Mouse (Mus musculus) MEL (cell line): ENCODE measurements around the gene Rnf157. TPM values are rescaled to one million over a fixed set of nuclear protein-coding genes. Genes with fewer than 3 reads are reported as not detected.

Source experiments
- DNase-seq: peaks from one replicate; pipeline ENCODE4 v3.0.0; 2011; ENCODE audit warnings: low read depth, low spot score
- H3K27ac ChIP-seq: 2 replicates; pipeline ENCODE4 v1.5.1; 2012; ENCODE audit warnings: low read depth, mild to moderate bottlenecking, control low read depth, low read length, moderate library complexity; ENCODE audit not compliant: control insufficient read depth
- H3K27me3 ChIP-seq, 2 experiments: fragments of 150-350 bp in 1 of 2; sonication (generic) in 1 of 2; 2 replicates each; pipeline ENCODE4 v1.6.1; 2012; ENCODE audit warnings: low read length in 2 of 2, mild to moderate bottlenecking in 2 of 2, improper control_type of control experiment in 1 of 2, moderate library complexity in 1 of 2; ENCODE audit not compliant: insufficient read depth in 2 of 2, control insufficient read depth in 1 of 2
- H3K36me3 ChIP-seq, 2 experiments: 2 replicates each; pipeline ENCODE4 v1.6.1; 2012 to 2014; ENCODE audit warnings: low read length in 2 of 2, improper control_type of control experiment in 1 of 2, inconsistent platforms in 1 of 2, mild to moderate bottlenecking in 1 of 2; ENCODE audit not compliant: insufficient read depth in 2 of 2, control insufficient read depth in 1 of 2
- H3K4me1 ChIP-seq, 2 experiments: fragments of 150-350 bp in 1 of 2; sonication (generic) in 1 of 2; 2 replicates each; pipeline ENCODE4 v1.6.1; 2012; ENCODE audit warnings: low read length in 2 of 2, improper control_type of control experiment in 1 of 2, mild to moderate bottlenecking in 1 of 2; ENCODE audit not compliant: insufficient read depth in 2 of 2, control insufficient read depth in 1 of 2
- H3K4me3 ChIP-seq, 2 experiments: fragments of 150-350 bp in 1 of 2; sonication (generic) in 1 of 2; 2 replicates each; pipeline ENCODE4 v1.5.1; 2012; ENCODE audit warnings: low read depth in 2 of 2, low read length in 2 of 2, mild to moderate bottlenecking in 2 of 2, moderate library complexity in 2 of 2, control low read depth in 1 of 2, improper control_type of control experiment in 1 of 2; ENCODE audit not compliant: control insufficient read depth in 1 of 2, insufficient read depth in 1 of 2
- H3K79me2 ChIP-seq: 2 replicates; pipeline ENCODE4 v1.6.1; 2012; ENCODE audit warnings: mild to moderate bottlenecking, low read length, moderate library complexity; ENCODE audit not compliant: control insufficient read depth, poor library complexity, insufficient read depth
- H3K9ac ChIP-seq: 2 replicates; pipeline ENCODE4 v1.6.1; 2012; ENCODE audit warnings: low read depth, mild to moderate bottlenecking, control low read depth, low read length, moderate library complexity; ENCODE audit not compliant: control insufficient read depth, poor library complexity, severe bottlenecking
- H3K9me3 ChIP-seq: fragments of 150-350 bp; sonication (generic); replicated peaks from 2 replicates; pipeline ENCODE4 v1.6.1; 2012; ENCODE audit warnings: mild to moderate bottlenecking, low read length, improper control_type of control experiment, moderate library complexity; ENCODE audit not compliant: insufficient read depth
- BHLHE40 ChIP-seq: IDR thresholded peaks from 2 replicates; pipeline ENCODE4 v1.6.1; 2012; ENCODE audit warnings: low read depth, mild to moderate bottlenecking, inconsistent platforms, low read length, improper control_type of control experiment, borderline replicate concordance
- CHD1 ChIP-seq: IDR thresholded peaks from 2 replicates; pipeline ENCODE4 v1.6.1; 2012; ENCODE audit warnings: low read depth, mild to moderate bottlenecking, inconsistent platforms, low read length, improper control_type of control experiment
- ELF1 ChIP-seq: IDR thresholded peaks from 2 replicates; pipeline ENCODE4 v1.6.1; 2014; ENCODE audit warnings: low read depth, mild to moderate bottlenecking, inconsistent platforms, low read length, improper control_type of control experiment, moderate library complexity
- EP300 ChIP-seq, 2 experiments: IDR thresholded peaks; 2 replicates each; pipeline ENCODE4 v1.6.1; 2011; ENCODE audit warnings: improper control_type of control experiment in 2 of 2, low read length in 2 of 2, low read depth in 1 of 2, mild to moderate bottlenecking in 1 of 2
- ETS1 ChIP-seq: IDR thresholded peaks from 2 replicates; pipeline ENCODE4 v1.6.1; 2012; ENCODE audit warnings: low read depth, mild to moderate bottlenecking, inconsistent platforms, low read length, improper control_type of control experiment, moderate library complexity
- GABPA ChIP-seq: IDR thresholded peaks from 2 replicates; pipeline ENCODE4 v1.6.1; 2012; ENCODE audit warnings: low read depth, mild to moderate bottlenecking, inconsistent platforms, low read length, improper control_type of control experiment, moderate library complexity
- GATA1 ChIP-seq: IDR thresholded peaks from 2 replicates; pipeline ENCODE4 v1.6.1; 2011; ENCODE audit warnings: low read depth, low read length, improper control_type of control experiment
- HCFC1 ChIP-seq: IDR thresholded peaks from 2 replicates; pipeline ENCODE4 v1.6.1; 2012; ENCODE audit warnings: low read depth, mild to moderate bottlenecking, inconsistent platforms, low read length, improper control_type of control experiment, moderate library complexity
- JUND ChIP-seq: IDR thresholded peaks from 2 replicates; pipeline ENCODE4 v1.6.1; 2011; ENCODE audit warnings: low read depth, mild to moderate bottlenecking, improper control_type of control experiment, low read length
- KAT2A ChIP-seq: conservative IDR thresholded peaks from 2 replicates; pipeline ENCODE4 v1.6.1; 2012; ENCODE audit warnings: low read depth, low read length, improper control_type of control experiment, inconsistent platforms
- MAX ChIP-seq: IDR thresholded peaks from 2 replicates; pipeline ENCODE4 v1.6.1; 2011; ENCODE audit warnings: low read length, improper control_type of control experiment
- MAZ ChIP-seq: IDR thresholded peaks from 2 replicates; pipeline ENCODE4 v1.6.1; 2012; ENCODE audit warnings: low read depth, mild to moderate bottlenecking, inconsistent platforms, low read length, improper control_type of control experiment
- MEF2A ChIP-seq: IDR thresholded peaks from 2 replicates; pipeline ENCODE4 v1.6.1; 2014; ENCODE audit warnings: low read depth, mild to moderate bottlenecking, inconsistent platforms, low read length, improper control_type of control experiment; ENCODE audit not compliant: poor library complexity, insufficient replicate concordance, severe bottlenecking; ENCODE audit errors: extremely low read depth
- MYC ChIP-seq: IDR thresholded peaks from 2 replicates; pipeline ENCODE4 v1.6.1; 2011; ENCODE audit warnings: low read depth, mild to moderate bottlenecking, low read length, improper control_type of control experiment, moderate library complexity
- POLR2A ChIP-seq, 2 experiments: IDR thresholded peaks; 2 replicates each; pipeline ENCODE4 v1.6.1; 2011 to 2012; ENCODE audit warnings: low read length in 2 of 2, mild to moderate bottlenecking in 2 of 2, control low read depth in 1 of 2, improper control_type of control experiment in 1 of 2, low read depth in 1 of 2, moderate library complexity in 1 of 2; ENCODE audit not compliant: control insufficient read depth in 1 of 2, insufficient read depth in 1 of 2, poor library complexity in 1 of 2
- RAD21 ChIP-seq: IDR thresholded peaks from 2 replicates; pipeline ENCODE4 v1.6.1; 2011; ENCODE audit warnings: mild to moderate bottlenecking, low read depth, low read length, improper control_type of control experiment
- SIN3A ChIP-seq: IDR thresholded peaks from 2 replicates; pipeline ENCODE4 v1.6.1; 2012; ENCODE audit warnings: low read length, improper control_type of control experiment, inconsistent platforms
- SMC3 ChIP-seq: IDR thresholded peaks from 2 replicates; pipeline ENCODE4 v1.6.1; 2011; ENCODE audit warnings: low read depth, low read length, improper control_type of control experiment
- TBP ChIP-seq: IDR thresholded peaks from 2 replicates; pipeline ENCODE4 v1.8.0; 2011; ENCODE audit warnings: low read depth, low read length, improper control_type of control experiment
- TCF12 ChIP-seq: IDR thresholded peaks from 2 replicates; pipeline ENCODE4 v1.6.1; 2014; ENCODE audit warnings: low read depth, mild to moderate bottlenecking, inconsistent platforms, low read length, improper control_type of control experiment, moderate library complexity
- USF1 ChIP-seq: IDR thresholded peaks from 2 replicates; pipeline ENCODE4 v1.6.1; 2014; ENCODE audit warnings: low read depth, mild to moderate bottlenecking, inconsistent platforms, low read length, improper control_type of control experiment, moderate library complexity
- USF2 ChIP-seq, 2 experiments: IDR thresholded peaks; 2 replicates each; pipeline ENCODE4 v1.6.1; 2011 to 2012; ENCODE audit warnings: improper control_type of control experiment in 2 of 2, low read length in 2 of 2, borderline replicate concordance in 1 of 2, inconsistent platforms in 1 of 2, low read depth in 1 of 2, mild to moderate bottlenecking in 1 of 2; ENCODE audit not compliant: insufficient read depth in 1 of 2
- ZMIZ1 ChIP-seq: IDR thresholded peaks from 2 replicates; pipeline ENCODE4 v1.6.1; 2012; ENCODE audit warnings: low read depth, mild to moderate bottlenecking, inconsistent platforms, low read length, improper control_type of control experiment, moderate library complexity
- polyA plus RNA-seq, 2 experiments: library from polyadenylated mRNA; stranded (reverse) in 1 of 2; unstranded in 1 of 2; fragments of >175 nt in 1 of 2; fragments of >200 nt in 1 of 2; gene quantifications; 2 replicates each; pipeline versions ENCODE4 v1.2.1 to v1.2.4; 2012; ENCODE audit warnings: low replicate concordance in 2 of 2, low read depth in 1 of 2; ENCODE audit not compliant: insufficient read length in 2 of 2, insufficient read depth in 1 of 2, missing spikeins in 1 of 2
- total RNA-seq: library from RNA; depleted of rRNA; stranded (reverse); fragments of 300-350 nt; gene quantifications from 2 replicates; pipeline ENCODE4 v1.2.3, GENCODE M21; 2012

The Rnf157 gene
- total and polyA plus RNA-seq, 3 experiments = 7.5 to 10.9 TPM; not detected in 1

DNA sequence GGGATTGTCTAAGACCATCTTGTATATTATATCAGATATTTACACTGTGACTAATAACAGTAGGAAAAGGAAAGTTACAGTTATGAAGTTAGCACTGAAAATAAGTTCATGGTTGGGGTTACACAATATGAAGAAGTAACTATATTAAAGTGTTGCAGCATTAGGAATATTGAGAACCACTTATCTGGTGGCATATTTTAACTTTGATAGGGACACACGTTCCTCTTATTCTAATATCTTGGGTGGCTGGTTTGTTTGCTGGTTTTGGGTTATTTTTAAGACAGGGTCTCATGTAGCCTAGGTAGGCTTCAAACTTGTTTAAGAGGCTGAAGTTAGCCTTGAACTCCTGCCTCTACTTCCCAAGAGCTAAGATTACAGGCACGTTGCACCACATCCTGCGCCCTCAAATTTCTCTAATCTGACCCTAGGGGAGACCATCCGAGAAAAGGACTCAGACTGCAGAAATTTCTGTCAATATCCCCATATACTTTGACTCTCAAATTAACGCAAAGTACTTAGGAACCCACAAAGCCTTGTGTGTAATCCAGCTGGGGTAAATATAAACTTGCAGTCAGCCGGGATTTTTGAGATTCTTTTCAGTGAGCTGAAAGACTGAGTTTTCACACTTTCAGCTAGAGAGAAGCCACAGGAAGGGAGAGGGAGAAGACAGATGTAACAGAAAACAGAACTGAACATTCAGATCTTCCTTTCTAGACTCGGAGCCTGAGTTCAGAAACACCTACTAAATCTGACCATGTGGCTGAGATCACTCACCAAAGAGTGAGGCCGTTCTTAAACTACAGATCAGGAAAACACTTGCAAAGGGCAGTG is 15.1 kb downstream of the Rnf157 start:
- no peak overlapping the region for H3K27ac ChIP-seq
- TF ChIP-seq EP300 (IDR thresholded peaks at IDR 0.05; ENCODE audit: low read depth in 1 of 2, low read length in 2 of 2) = peak; percentile 59 to 65
- TF ChIP-seq RAD21 = no peak
- 0 out of 2 replicates have a peak, but pooled peaks have one; percentile 27 for TF ChIP-seq BHLHE40
- TF ChIP-seq MAZ = peak; percentile 46; the same call in 1 of the 2 replicates
- peak; percentile 49; the same call in 1 of the 2 replicates for TF ChIP-seq TCF12
- no peak for TF ChIP-seq GABPA
- 0 out of 2 replicates have a peak, but pooled peaks have one; percentile 17 for TF ChIP-seq TBP
- TF ChIP-seq ELF1 = no peak
- TF ChIP-seq MYC = 0 out of 2 replicates have a peak, but pooled peaks have one; percentile 28
- no peak for TF ChIP-seq CHD1
- TF ChIP-seq MEF2A = peak; percentile 24; the same call in 1 of the 2 replicates
- 0 out of 2 replicates have a peak, but pooled peaks have one; percentile 32 for TF ChIP-seq ETS1
- TF ChIP-seq SIN3A = peak; percentile 24; the same call in 1 of the 2 replicates
- TF ChIP-seq JUND = no peak
- no peak for TF ChIP-seq USF2 (IDR thresholded peaks at IDR 0.05; ENCODE audit: borderline replicate concordance in 1 of 2, insufficient read depth in 1 of 2, low read depth in 1 of 2, low read length in 2 of 2)
- 0 out of 2 replicates have a peak, but pooled peaks have one; percentile 26 for TF ChIP-seq KAT2A
- 0 out of 2 replicates have a peak, but pooled peaks have one; percentile 5 for TF ChIP-seq GATA1
- TF ChIP-seq SMC3 = no peak
- DNase-seq = peak; percentile 40
- H3K27me3 ChIP-seq = no peaks in the 10 kb centered on the region
- H3K79me2 ChIP-seq = no peaks in the 10 kb centered on the region
- no peak overlapping the region for H3K4me3 ChIP-seq
- peaks cover 21% of the 10 kb centered on the region in 2 experiments for H3K4me1 ChIP-seq
- peaks cover 0 to 25% of the 10 kb centered on the region in 2 experiments; a peak in 2 of 4 replicates for H3K36me3 ChIP-seq
- no peak overlapping the region for H3K9ac ChIP-seq
- no peaks in the 10 kb centered on the region for H3K9me3 ChIP-seq

DNA sequence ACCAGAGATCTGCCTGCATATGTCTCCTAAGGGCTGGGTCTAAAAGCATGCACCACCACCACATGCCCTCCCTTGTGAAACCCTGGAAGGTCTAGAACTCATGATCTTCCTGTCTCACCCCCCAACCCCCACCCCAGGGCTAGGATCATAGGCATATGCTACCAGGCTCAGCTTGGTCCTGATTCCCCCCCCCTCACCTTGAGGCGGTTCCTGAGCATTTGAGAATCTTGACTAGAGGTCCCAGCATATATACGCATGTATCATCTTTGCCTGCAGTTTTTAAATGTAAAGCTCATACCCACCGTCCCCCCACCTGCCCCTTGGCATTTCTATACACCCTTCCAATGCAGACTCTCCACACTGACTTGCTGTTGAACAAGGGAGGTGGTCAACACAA is 15.9 kb downstream of the Rnf157 start:
- Histone ChIP-seq H3K27me3 (no peaks in the 10 kb centered on the region), H3K79me2 (no peaks in the 10 kb centered on the region), H3K36me3 (peaks cover 0 to 25% of the 10 kb centered on the region in 2 experiments; a peak in 2 of 4 replicates), H3K27ac (no peak overlapping the region), H3K9ac (no peak overlapping the region), H3K9me3 (no peaks in the 10 kb centered on the region), H3K4me3 (no peak overlapping the region), H3K4me1 (peaks cover 21% of the 10 kb centered on the region in 2 experiments)
- TF ChIP-seq MEF2A (no peak), USF2 (IDR thresholded peaks at IDR 0.05; ENCODE audit: borderline replicate concordance in 1 of 2, insufficient read depth in 1 of 2, low read depth in 1 of 2, low read length in 2 of 2) (no peak), CHD1 (no peak), POLR2A (IDR thresholded peaks at IDR 0.05; ENCODE audit: control insufficient read depth in 1 of 2, insufficient read depth in 1 of 2, low read depth in 1 of 2, low read length in 2 of 2, poor library complexity in 1 of 2) (no peak), ELF1 (no peak), USF1 (no peak), MAZ (no peak), MAX (no peak), ZMIZ1 (no peak), HCFC1 (no peak)
- DNase-seq = no peak
